Mouse (Mus musculus) midbrain, embryonic 14.5 days (tissue): ENCODE data around the gene Trim12c. TPM values are rescaled to one million over a fixed set of nuclear protein-coding genes. Genes with fewer than 3 reads are reported as not detected.
"Not testable (repeated sequence)": the region's sequence is repeated elsewhere in the genome, so short reads cannot be mapped to it uniquely, and the experiment has no call there.

Source experiments
- ATAC-seq: fragments of 200-750 bp; cut with Nextera tagmentation; 2 replicates; pipeline ENCODE4 v1.8.0; 2017; ENCODE audit warnings: moderate number of reproducible peaks, moderate library complexity; ENCODE audit not compliant: low FRiP score, low TSS enrichment
- DNase-seq: peaks from one replicate; pipeline ENCODE4 v3.0.0-alpha.2; 2015
- H3K27ac ChIP-seq: fragments of 300-500 bp; sonication (generic); replicated peaks from 2 replicates; pipeline ENCODE4 v1.5.1; 2014; ENCODE audit warnings: mild to moderate bottlenecking, low read depth, low read length, moderate library complexity
- H3K27me3 ChIP-seq: fragments of 300-500 bp; sonication (generic); 2 replicates; pipeline ENCODE4 v1.6.1; 2014; ENCODE audit warnings: low read length, control low read depth, mixed read lengths; ENCODE audit not compliant: control insufficient read depth, insufficient read depth
- H3K36me3 ChIP-seq: fragments of 300-500 bp; sonication (generic); 2 replicates; pipeline ENCODE4 v1.6.1; 2014; ENCODE audit warnings: low read length, control low read depth; ENCODE audit not compliant: control insufficient read depth, insufficient read depth
- H3K4me1 ChIP-seq: fragments of 300-500 bp; sonication (generic); 2 replicates; pipeline ENCODE4 v1.6.1; 2014; ENCODE audit warnings: mild to moderate bottlenecking, antibody characterized with exemption, low read length, control low read depth; ENCODE audit not compliant: control insufficient read depth, insufficient read depth
- H3K4me2 ChIP-seq: fragments of 300-500 bp; sonication (generic); 2 replicates; pipeline ENCODE4 v1.6.1; 2014; ENCODE audit warnings: mild to moderate bottlenecking, low read length, moderate library complexity
- H3K4me3 ChIP-seq: fragments of 300-500 bp; sonication (generic); replicated peaks from 2 replicates; pipeline ENCODE4 v1.5.1; 2014; ENCODE audit warnings: low read depth, low read length
- H3K9ac ChIP-seq: fragments of 300-500 bp; sonication (generic); replicated peaks from 2 replicates; pipeline ENCODE4 v1.6.1; 2014; ENCODE audit warnings: mild to moderate bottlenecking, low read length, moderate library complexity
- H3K9me3 ChIP-seq: fragments of 300-500 bp; sonication (generic); 2 replicates; pipeline ENCODE4 v1.6.1; 2016; ENCODE audit warnings: low read length, control low read depth, mixed read lengths; ENCODE audit not compliant: control insufficient read depth
- WGBS: fragments of 180-500 bp; shearing (Covaris S2); extraction: QIAGEN DNeasy Blood & Tissue Kit; methylation state at CpG from one replicate; pipeline ENCODE4 v1.1.7; 2014; 5-methylcytosine and 5-hydroxymethylcytosine counted together
- polyA plus RNA-seq: library from polyadenylated mRNA; unstranded; fragments of >200 nt; fragmentation: Nextera tagmentation; extraction: Ambion mirVana; gene quantifications from 2 replicates; pipeline ENCODE4 v1.2.1, GENCODE M21; 2014

The Trim12c gene
- polyA plus RNA-seq, 1 experiment from 2014 or later: 1.4 TPM

DNA sequence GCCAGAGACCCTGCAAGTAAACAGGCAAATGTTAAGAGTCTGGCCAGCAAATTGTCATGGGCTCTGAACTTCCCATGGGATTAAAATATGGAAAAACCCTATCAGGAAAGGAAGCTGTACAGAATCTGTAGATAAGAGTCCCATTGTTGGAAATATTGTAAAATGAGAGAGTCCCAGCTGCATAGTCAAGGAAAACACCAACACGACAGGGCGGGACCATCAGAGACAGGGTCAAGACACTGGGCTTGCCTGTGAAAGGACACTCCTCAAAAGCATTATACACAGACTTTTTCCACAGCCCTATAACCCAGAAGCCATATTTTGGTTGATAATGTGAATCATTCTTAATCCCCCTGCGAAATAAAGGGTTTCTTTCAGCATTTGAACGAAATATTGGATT, 12.4 kb downstream of the Trim12c start:
- not testable (repeated sequence) for H3K4me2 ChIP-seq, H3K27ac ChIP-seq, H3K9ac ChIP-seq, H3K9me3 ChIP-seq, H3K36me3 ChIP-seq, H3K27me3 ChIP-seq, DNase-seq, H3K4me3 ChIP-seq, H3K4me1 ChIP-seq, ATAC-seq
- 82% methylated on average over 2 of the region's 4 CpGs for WGBS

DNA sequence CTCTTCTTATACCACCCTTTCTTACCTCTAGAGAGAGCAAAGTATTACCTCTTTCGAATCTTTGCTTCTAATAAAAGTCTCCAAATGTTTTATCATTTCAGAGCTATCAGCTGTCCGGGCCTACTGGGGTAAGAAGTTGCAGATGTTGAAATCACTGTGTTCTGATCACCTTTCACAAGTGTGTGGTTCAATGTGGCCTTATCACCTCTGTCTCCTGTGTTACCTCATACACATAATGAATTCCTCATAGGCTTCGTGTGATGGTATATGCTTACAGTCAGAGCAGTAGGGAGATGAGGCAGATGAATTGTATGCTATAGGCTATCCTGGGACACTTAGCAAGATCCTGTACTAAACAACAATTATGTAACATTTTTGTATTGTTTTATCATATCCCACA, 17.6 kb downstream of the Trim12c start:
- H3K27me3 ChIP-seq, DNase-seq, H3K27ac ChIP-seq, H3K36me3 ChIP-seq, H3K9ac ChIP-seq, ATAC-seq, H3K4me3 ChIP-seq, H3K9me3 ChIP-seq, H3K4me2 ChIP-seq, H3K4me1 ChIP-seq: not testable (repeated sequence)
- 79% methylated on average over 3 of the region's 3 CpGs for WGBS

DNA sequence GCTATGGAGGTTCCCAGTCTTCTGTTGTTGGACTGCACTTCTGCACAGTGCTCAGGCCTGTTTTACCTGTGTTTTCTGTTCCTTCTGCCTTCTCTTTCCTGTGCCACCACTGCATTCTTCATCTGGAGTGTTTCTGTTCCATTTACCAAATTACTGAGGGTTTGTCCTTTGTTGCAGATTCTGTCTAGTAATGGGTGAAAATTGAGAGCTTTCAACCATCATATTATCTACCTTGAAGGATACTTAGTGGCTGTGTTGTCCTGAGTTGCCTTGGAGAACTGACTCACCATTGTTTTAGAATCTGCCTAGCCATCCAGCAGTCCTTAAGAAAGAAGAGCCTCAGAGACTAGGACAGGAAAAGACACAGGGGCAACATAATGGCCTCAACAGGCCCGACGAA, 24.0 kb downstream of the Trim12c start, which contains the start of gene Trim34b:
Trim34b (plus strand) TSS at position 301 of the 400 bp plus-strand sequence.
- not testable (repeated sequence) for H3K27ac ChIP-seq, H3K9me3 ChIP-seq, ATAC-seq, H3K9ac ChIP-seq, H3K27me3 ChIP-seq, H3K4me1 ChIP-seq, H3K36me3 ChIP-seq, DNase-seq, H3K4me3 ChIP-seq, H3K4me2 ChIP-seq
- WGBS: 94% methylated on average over 2 of the region's 2 CpGs

DNA sequence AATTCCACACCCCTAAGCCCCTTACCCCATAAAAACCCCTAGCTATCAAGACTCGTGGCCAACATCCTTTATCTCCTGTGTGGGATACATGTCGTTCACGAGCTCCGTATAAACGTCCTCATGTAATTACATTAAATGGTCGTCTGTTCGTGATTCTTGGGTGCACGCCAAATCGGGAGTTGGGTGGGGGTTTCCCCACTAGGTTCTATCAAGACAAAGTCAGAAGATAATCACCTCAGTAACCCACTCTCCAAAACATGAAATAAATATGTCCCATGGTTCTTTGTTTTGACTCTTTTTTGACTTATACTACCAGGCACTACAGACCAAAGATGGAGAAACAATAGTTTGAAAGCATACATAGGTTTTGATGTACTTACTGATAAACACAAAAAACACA, 31.1 kb downstream of the Trim12c start:
- no peaks in the 10 kb centered on the region for H3K9me3 ChIP-seq
- H3K36me3 ChIP-seq: no peaks in the 10 kb centered on the region
- H3K4me2 ChIP-seq: no peak overlapping the region
- ATAC-seq (no peak), DNase-seq (no peak)
- no peak overlapping the region for H3K4me3 ChIP-seq
- 91% methylated on average over 9 of the region's 9 CpGs for WGBS
- no peak overlapping the region for H3K27ac ChIP-seq
- H3K9ac ChIP-seq: no peak overlapping the region
- H3K4me1 ChIP-seq: no peaks in the 10 kb centered on the region
- no peaks in the 10 kb centered on the region for H3K27me3 ChIP-seq

DNA sequence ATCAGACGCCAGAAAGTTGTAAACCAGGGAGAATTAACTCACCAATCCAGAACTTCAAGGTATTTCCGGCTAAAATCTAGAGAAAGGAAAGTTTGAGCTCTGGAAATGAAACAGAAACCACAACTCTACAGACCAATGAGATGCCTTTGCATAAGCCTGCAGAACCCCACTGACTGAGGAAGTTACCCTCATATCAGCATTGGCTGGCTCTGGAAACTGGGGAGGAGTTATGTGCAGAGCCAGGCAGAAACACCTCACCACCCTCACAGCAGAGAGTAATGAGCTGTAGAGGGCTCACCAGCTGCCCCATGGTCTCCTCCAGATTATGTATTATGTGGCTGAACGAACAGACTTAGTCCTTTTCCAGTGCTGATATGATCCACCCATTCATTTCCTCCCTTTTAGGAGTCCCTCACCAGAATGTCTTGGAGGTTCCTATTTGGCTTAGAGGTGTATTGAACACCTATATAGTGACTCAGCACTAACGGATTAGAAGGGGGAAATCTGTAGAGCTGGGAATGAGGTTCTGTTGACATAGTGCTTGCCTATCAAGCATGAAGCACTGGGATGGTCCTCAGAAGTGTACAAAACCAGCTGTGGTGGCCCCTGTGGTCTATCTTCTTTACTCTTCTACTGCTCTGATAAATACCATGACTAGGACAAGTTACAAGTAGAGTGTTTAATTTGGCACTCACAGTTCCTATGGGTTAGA, 37.6 kb downstream of the Trim12c start, which contains the start of gene Trim12a:
Trim12a (minus strand) TSS at position 98 of the 712 bp plus-strand sequence.
- H3K36me3 ChIP-seq, H3K9ac ChIP-seq, DNase-seq, ATAC-seq, H3K27ac ChIP-seq, H3K4me3 ChIP-seq, H3K9me3 ChIP-seq, H3K27me3 ChIP-seq, H3K4me1 ChIP-seq: not testable (repeated sequence)
- peak within 1 kb of the TSS; percentile 26 for H3K4me2 ChIP-seq
- 31% methylated on average over 4 of the region's 4 CpGs for WGBS

DNA sequence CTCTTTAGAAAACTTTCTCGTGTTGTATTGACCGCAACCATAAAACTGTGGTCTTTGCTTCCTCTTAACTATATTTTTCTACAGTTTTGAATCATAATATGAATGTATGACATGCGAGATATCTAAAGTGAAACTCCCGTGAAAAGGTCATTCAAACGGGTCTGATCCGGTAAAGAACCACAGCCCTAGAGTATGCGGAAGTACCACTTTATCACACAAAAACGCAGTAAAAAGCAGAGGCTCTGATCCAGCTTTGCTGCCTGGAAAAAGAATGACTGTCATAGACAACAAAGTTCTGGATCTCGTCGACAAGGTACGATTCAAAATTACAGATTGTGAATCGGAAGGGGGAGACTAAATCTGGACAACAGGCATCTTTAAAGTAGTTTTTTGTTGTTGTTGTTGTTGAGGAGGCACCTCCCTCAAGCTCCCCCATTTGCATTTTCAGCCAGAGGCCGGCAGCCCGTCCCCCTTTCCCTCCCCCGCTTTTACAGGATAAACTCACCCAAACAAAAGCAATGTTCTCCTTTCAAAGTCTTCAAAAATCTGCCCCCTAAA, 38.3 kb downstream of the Trim12c start:
- H3K27me3 ChIP-seq: no peaks in the 10 kb centered on the region
- H3K4me2 ChIP-seq: peak overlapping the region; percentile 26
- H3K4me1 ChIP-seq: no peaks in the 10 kb centered on the region
- no peak overlapping the region for H3K27ac ChIP-seq
- ATAC-seq (no peak), DNase-seq (no peak)
- WGBS: 17% methylated on average over 15 of the region's 15 CpGs
- no peak overlapping the region for H3K9ac ChIP-seq
- no peak overlapping the region; the same call in 1 of the 2 replicates for H3K4me3 ChIP-seq
- H3K36me3 ChIP-seq: no peaks in the 10 kb centered on the region
- no peaks in the 10 kb centered on the region for H3K9me3 ChIP-seq

DNA sequence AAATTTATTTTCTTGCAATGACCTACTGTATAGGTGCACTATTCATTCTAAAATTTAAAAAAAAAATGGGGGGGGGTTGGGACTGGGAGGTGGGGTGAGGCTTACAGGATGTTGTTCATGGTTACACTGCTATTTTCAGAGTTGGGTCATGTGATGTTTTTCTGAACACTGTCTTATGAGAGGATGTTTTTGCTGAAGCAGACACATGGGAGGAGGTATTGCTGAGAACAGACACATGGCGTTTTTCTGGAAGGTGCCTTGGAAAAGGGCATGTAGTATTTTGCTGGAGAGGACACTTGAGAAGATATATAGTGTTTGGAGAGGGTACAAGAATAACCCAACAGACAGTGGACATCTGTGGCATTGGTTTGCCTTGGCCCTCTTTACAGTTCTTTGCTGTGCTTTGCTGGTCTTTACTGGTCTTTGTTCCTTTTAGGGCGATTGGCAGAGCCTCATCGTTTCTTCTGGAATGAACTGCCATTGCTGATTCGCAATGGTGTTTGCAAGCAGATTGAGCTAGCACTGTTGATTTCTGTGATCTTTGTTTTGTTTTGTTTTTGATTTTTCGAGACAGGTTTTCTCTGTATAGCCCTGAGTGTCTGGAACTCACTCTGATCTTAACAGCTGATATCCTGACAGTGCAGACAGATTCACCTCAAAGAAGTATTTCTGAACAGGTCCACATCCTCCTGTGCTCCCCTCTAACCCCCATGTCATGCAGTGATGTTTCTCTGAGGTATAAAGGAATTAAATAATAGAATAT, 61.3 kb downstream of the Trim12c start:
- Histone ChIP-seq H3K4me3 (no peak overlapping the region), H3K9ac (no peak overlapping the region), H3K4me1 (no peaks in the 10 kb centered on the region), H3K27me3 (no peaks in the 10 kb centered on the region), H3K4me2 (no peak overlapping the region), H3K36me3 (no peaks in the 10 kb centered on the region), H3K27ac (no peak overlapping the region), H3K9me3 (no peaks in the 10 kb centered on the region)
- DNase-seq (no peak), ATAC-seq (no peak)
- 82% methylated on average over 5 of the region's 5 CpGs for WGBS

DNA sequence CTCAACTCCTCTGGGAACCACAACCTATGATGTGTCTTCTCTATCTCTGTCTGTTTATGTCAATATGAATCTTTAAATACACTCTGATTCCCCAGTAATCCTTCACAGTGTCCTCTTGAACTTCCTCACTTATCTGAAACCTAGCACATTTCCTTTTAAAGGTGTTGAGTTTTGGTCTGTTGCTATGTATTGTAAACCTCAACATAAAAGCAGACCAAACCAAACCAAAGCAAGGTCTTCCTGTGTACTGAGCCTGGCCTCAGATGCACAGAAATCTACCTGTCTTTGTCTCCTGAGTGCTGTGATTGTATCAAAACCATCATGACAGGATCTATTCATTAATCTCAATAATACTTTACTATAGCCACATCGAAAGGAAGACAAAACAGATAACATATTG, 62.5 kb downstream of the Trim12c start:
- no peak overlapping the region for H3K27ac ChIP-seq
- WGBS: 94% methylated on average over 1 of the region's 1 CpGs
- no peaks in the 10 kb centered on the region for H3K36me3 ChIP-seq
- H3K4me3 ChIP-seq: no peak overlapping the region
- no peak for ATAC-seq
- DNase-seq: no peak
- no peaks in the 10 kb centered on the region for H3K9me3 ChIP-seq
- no peaks in the 10 kb centered on the region for H3K4me1 ChIP-seq
- no peaks in the 10 kb centered on the region for H3K27me3 ChIP-seq
- no peak overlapping the region for H3K4me2 ChIP-seq
- no peak overlapping the region for H3K9ac ChIP-seq
